Mouse (Mus musculus): ENCODE results near the gene Was.

DNA sequence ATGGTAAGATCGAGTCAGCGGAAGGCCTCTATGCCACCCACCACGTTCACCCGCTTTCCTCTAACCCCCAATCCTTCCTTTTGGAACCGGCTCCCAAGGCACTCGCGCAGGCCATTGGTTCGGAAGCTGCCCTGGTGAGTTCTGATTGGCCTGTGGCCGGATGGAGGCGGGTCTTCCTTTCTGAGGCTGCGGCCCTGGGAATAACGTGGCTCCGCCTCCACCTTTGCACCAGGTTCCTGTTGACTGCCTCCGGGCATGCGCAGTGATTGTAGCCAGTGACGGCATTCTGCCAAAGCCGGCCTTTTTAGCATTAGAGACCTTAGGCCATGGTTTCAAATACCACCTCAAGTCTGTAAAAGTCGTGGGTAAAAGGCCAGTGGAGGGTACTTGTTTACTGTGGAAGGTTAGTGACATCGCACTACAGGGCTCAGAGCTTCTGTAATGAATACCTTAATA is 6.5 kb upstream of the Was start:
- TF ChIP-seq TCF3 (IDR thresholded peaks at IDR 0.05; ENCODE audit: insufficient read length, low read depth) (no peak), POLR2A (IDR thresholded peaks at IDR 0.05; ENCODE audit: insufficient read length, low read depth) (no peak), MYOD1 (IDR thresholded peaks at IDR 0.05; ENCODE audit: control insufficient read depth in 1 of 3, insufficient read length in 2 of 3, low read depth in 2 of 3) (no peak), E2F4 (IDR thresholded peaks at IDR 0.05; ENCODE audit: insufficient read depth) (no peak), CEBPB (IDR thresholded peaks at IDR 0.05; ENCODE audit: insufficient read depth, poor library complexity, severe bottlenecking) (no peak), MAX (IDR thresholded peaks at IDR 0.05; ENCODE audit: low read depth) (no peak), REST (IDR thresholded peaks at IDR 0.05; ENCODE audit: insufficient read depth, insufficient read length) (no peak)

Data from myocyte (in vitro differentiated cells).